Mouse (Mus musculus) cerebellum, adult 9-10 months (tissue): ENCODE measurements around the gene Kctd13.
A peak's percentile ranks its signal among the peaks of the same experiment; 100 is the strongest.
"Not testable (repeated sequence)": the region's sequence is repeated elsewhere in the genome, so short reads cannot be mapped to it uniquely, and the experiment has no call there.

ENCODE experiments used
- DNase-seq: peaks from one replicate; pipeline ENCODE4 v3.0.0; 2022

The Kctd13 gene

DNA sequence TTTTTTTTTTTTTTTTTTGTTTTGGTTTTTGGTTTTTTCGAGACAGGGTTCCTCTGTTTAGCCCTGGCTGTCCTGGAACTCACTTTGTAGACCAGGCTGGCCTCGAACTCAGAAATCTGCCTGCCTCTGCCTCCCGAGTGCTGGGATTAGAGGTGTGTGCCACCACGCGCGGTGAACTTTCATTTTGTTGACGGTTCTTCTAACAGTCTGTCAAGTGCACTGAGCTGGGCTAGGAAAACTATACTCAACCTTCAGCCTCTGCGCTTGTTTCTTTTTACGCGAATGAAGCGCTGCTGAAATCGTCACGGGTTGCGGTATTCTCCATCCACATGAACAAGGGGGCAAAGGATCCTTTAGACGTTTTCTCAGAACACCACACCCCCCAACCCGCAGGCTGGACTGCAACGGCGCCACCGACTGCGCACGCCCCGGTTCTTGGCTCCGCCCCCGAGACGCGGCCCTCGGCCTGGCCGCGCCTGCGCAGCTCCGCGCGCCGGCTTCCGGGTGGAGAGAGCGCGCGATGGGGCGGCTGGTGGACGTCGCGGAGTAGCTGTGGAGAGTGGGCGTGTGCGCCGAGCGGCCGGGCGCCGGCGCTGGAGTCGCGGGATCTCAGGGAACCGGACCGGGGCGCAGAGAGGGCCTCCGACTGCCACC lies at the start of gene Kctd13:
Gene Kctd13, plus strand, starts transcription at position 496 of the 654 bp plus-strand sequence.
- DNase-seq, result peak; percentile 88

DNA sequence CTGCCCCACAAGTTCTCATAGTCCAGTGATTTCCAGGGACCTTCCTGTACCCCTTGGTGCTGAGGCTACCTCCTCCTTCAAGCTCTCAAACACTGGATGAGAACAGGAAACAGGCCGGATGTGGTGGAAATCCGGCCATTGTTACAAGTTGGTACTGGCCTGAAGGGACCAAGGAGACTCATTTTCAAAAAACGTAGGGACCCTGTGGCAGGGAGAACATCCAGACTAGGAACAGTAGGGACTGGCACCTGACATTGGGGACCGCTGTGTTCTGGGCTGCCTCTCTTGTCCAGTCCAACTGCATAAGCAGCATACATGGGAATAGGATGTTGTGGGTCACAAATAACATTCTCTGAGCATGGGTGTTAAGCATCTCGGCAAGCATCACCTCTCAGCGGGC lies 47.6 kb upstream of the Kctd13 start:
- no peak for DNase-seq

DNA sequence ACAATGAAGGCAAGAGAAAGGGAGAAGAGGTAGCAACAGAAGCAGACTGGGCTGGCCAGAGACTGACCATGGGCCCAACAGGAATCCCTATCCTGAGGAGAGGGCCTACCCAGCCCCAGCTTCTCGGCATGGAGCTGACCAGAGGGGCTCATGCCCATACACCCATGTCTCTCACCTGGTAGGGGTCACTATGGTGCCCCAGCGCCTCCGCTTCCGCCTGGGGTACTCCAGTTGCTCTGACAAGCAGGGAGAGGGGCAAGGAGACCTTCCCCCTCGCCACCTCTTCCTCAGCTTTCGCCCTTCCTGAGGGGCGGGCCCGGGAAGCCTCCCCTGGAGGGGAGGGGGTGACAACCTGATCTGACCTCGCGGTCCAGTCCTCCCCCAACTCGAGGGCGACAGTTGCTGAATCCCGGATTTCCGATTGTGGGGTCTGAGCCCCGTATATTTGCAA lies 44.9 kb upstream of the Kctd13 start:
- DNase-seq, result peak; percentile 59

DNA sequence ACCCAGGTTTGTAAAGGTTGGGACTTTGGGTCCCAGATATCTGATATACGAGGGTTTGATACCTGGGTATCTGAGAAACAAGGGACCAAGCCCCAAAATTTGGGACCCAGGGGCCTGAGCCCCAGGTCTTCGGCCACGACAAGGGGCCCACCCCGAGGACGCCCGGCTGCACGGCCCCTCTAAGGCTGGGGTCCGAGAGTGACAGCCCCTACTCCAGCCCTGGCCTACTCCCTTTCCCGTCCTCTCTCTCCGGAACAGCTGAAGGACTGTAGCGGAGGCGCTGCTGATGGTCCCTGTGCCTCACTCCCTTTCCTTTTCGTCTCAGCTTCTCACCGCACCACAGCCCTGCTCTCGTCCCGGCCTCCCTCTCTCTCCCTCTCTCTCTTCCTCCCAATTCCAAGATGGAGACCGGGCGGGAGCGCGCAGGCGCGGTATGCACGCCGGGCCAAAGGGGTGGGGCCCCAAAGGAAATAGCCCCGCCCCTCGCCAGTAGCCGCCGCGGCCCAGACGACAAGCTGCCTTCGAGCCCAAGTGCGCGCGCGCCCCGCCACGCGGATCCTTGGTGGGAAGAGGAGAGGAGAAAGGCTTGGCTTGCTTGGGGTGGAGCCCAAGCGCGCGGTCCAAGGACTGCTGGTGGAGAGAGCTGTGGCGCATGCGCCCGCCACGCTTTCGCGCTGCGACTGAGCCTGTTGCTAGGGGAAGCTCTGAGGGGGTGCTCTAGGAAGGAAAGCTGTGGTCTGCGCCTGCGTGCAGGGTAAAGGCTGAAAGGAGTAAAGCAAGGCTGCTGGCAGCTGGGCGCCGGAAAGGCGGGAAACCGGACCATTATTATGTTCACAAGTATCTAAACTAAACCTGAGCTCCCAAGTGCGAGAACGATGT lies 44.2 kb upstream of the Kctd13 start, which contains the start of gene Taok2:
Gene Taok2, minus strand, starts transcription at position 418 of the 879 bp plus-strand sequence.
- DNase-seq, result peak; percentile 99

DNA sequence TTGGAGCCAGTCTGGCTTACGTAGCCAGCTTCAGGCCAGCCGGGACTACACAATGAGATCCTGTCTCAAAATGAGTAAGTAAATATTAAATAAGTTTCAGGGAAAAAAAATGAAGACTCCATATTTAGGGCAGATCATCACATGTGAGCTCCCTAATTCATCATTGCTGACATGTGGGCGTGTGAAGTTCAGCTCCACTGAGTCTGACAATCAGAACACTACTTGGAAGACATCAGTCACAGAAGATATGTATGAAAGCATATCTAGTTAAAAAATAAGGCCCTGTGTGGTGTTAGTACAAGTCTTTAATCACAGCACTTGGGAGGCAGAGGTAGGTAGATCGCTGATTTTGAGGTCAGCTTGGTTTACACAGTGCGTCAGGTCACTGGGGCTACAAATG lies 41.4 kb upstream of the Kctd13 start:
- DNase-seq, result no peak

DNA sequence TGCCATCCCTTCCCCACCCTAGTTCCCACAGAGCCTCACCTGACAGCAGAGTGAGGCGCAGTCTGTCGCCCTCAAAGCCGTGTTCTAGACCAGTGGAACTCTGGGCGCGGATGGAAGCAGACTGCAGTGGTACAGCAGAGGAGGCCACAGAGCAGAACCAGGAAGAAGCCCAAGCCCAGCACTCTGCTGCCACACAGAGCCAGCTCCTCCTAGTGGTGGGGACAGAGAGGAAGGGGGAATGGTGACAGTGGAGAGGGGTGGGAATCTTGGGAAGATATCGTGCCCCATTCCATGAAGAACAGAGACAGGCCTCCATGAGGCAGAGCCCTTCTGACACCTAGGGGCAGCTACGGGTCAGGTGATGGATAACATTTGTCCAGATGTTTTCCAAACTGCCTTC lies 39.8 kb upstream of the Kctd13 start:
- no peak for DNase-seq

DNA sequence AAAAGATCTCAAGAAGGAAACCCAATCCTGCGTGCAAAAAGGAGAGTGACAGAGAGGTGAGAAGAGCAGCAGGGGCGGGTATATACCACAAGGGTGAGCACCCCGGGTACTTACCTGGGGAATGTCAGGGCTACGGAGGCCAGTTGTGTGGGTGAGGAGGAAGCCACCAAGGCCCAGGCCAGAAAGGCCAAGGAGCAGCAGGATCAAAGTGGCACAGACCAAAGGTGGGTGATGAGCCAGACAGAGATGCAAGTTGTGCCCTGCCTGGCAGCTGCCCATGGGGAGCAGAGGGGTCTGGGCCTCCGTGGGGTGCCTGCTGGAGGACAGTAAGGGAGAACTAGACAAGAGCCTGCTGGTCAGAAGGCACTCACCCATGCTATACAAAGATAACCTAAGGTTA lies 31.8 kb upstream of the Kctd13 start:
- peak; percentile 38 for DNase-seq

DNA sequence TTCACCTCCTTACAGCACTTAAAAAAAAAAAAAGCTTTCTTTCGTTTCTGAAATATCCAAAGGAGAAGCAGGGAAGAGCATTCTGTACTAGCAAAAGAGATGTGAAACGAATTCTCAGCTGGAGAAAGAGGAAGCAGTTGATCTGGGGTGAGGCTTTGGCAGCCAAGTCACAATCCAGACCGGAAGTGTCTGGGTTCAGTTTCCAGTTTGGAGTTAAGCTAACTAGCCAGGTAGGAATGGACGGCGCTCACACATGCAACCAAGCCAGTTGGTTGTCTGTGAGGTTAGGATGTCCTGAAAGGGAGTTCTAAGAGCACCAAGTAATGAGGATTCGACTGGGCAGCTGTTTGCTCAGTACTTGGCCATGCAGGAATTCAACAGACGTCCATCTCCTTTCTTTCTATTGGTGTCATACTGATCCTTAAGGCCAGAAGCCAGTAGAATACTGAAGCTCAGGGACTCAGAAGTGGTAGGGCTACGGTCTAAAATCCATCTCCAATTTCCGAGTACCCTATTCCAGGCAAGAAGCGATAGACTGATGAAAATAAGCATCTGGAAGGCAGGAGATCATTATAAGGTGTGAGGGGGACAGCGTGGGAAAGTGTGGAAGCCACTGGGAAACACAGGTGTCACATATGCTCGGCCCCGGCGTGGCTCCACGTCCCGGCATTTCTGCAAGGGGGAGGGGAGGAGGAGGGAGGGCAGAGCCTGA lies 31.1 kb upstream of the Kctd13 start:
- DNase-seq, result no peak

DNA sequence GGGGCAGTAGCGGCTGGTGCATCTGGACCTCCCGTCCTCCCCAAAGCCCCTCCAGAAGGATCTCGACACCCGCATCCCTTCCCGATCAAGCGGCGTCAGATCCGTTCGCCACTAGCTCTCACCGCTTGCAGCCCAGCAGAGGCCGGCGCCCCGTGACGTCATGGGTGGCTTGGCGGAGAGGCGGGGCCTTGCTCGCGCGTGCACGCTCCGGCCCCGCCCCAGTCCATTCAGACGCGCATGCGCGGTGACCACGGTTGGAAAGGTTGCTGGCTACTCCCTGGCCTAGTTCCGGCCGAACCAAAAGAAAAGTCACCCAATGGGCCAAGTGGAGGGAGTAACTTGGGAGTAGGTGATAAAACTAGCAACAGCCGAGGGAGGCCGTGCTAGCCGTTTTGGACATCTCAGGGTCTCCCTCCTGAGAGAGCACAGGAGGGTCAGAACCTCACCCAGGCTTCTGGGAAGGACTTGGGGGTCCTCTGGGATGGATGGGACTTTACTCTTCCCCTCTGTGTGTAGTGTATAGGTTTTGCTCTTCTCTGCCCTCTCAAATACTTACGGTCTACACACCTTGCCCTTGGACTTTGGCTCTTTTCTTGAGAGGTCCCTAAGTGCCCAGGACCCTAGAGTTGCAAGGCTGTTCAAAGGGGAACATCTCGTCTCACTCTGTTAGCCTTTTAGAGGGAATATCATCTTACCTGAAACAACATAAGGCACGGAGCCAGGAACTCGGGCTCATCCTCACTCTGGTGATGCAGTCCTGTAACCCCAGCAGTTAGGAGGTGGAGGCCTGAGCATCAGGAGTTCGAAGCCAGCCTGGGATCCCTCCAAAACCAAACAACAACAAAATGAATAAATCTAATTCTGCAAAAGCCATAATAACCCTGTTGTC lies 30.3 kb upstream of the Kctd13 start:
- peak; percentile 95 for DNase-seq

DNA sequence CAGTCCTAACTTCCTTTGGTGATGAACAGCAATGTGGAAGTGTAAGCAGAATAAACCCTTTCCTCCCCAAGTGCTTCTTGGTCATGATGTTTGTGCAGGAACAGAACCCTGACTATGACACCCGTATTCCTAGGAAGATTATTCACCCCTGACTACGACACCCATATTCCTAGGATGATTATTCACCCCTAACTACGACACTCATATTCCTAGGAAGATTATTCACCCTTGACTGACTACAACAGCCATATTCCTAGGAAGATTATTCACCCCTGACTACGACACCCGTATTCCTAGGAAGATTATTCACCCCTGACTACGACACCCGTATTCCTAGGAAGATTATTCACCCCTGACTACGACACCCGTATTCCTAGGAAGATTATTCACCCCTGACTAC lies 28.9 kb upstream of the Kctd13 start:
- not testable (repeated sequence) for DNase-seq

DNA sequence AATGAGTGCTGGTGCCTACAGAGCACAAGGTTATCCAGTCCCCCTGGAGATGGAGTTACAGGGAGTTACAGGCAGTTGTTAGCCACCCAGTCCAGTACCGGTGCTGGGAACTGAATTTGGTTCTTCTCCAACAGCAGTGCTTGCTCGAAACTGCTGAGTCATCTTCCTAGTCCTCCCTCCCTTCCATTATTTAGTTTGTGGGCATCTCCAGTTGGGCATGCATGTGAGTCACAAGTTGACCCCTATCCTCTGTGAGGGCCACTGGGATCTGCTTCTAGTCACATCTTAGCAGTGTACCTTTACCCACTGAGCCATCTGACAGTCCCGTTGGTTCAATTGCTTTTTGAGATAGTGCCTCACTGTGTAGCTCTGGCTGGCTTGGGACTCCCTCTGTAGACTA lies 23.1 kb upstream of the Kctd13 start:
- no peak for DNase-seq

DNA sequence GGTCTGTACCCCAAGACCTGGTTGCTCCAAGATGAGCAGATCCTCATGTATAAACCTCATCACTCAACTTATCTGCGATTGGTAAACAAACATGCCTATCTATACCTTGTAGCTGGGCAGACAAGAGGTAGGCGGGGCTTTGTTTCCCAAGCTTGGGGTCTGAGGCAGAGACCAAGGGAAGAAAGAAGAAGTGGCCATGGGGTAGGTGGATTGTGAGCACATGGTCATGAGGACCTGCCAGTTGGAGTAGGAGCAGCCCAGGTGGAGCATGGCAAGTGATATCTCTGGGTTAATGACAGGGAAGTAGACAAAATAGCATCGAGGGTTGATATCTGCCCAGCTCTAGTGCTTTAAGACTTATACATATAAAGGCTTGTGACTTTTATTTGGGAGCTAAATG lies 13.8 kb upstream of the Kctd13 start:
- no peak for DNase-seq

DNA sequence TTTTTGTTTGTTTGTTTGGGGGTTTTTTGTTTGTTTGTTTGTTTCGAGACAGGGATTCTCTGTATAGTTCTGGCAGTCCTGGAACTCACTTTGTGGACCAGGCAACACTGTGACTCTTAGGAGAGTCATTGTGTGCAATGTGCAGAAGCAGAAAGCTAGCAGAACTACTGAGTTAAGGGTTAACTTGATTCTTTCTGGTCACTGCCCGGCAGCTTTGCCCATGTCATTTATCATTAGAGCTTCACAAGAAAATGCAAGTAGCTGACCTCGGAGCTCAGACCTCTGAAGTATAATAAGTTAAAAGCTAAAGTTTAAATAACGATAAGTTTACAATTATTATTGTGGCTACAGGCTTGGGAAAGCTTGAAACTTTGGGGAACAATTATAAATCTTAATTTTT lies 10.3 kb upstream of the Kctd13 start:
- DNase-seq, result not testable (repeated sequence)

DNA sequence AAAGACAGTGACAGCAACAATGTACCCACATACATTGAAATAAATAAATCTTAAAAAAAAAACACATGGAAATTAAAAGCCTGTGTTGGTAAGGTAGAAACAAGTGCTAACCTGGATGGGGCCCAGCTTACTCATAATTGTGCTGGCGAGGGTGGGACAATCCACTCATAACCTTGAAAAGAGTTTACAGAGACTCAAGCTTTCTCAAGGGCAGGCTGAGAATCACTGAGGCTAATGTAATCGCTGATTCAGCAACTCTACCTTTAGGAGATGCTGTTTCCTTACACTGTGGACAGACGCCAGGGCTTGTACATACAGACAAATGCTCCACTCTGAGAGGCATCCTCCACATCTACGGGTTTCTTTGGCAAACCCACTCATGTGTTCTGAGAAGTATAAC lies 8.7 kb upstream of the Kctd13 start:
- no peak for DNase-seq

DNA sequence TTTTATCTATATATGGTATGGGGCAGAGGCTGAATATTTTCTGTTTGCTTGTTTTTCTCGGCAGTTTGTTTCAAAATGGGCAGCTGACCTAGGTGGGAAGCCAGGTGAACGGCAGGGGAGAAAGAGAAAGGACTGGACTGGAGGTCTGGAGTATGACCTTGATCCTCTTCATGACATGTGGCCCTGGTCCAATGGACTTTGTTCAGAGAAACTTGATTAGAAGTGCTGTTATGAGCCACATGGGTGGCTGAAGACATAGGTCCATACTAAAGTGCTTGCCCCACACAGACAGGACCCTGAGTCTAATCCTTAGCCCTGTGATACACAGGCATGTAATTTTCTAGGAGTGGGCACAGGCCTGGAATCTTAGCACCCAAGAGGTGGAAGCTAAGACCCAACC lies 7.1 kb upstream of the Kctd13 start:
- no peak for DNase-seq

DNA sequence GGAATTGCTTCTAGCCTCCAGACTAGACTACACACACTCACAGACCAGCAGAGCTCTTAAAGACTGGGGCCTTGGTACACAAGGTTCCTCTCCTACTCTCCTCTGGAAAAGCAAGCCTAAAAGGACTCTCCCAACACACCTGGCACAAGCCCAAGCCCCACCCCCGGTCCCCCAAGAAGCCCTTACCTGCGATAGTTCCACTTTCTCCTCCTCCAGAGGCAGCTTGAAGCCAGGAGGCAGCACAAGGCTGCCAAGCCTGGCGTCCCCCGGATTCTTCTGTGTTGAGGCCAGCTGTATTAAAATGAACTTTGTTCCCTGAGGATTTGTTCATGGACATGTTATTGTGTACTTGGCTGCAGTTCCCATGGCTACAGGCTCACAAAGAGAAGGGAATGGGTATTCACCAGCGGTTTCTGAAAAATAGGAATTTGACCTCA lies 6.0 kb upstream of the Kctd13 start, which contains the start of gene Tmem219:
Gene Tmem219, minus strand, starts transcription at position 294 of the 437 bp plus-strand sequence.
- no peak for DNase-seq

DNA sequence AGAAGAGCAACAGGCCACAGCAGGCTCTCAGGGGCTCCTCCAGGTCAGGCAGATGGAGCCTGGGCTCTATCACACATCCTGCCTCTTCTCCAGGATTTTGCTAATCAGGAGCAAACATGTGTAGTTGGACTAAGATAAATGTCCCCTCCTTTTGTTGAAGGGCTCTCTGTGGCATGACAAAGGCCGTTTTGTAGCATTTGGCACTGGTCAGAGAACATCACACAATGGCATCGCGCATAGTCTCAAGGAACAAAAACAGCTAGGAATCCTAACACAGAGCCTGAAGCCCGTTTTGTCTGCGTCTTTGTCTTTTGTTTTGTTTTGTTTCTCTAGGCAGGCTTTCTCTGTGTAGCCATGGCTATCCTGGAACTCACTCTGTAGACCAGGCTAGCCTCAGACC lies 4.7 kb upstream of the Kctd13 start:
- no peak for DNase-seq

DNA sequence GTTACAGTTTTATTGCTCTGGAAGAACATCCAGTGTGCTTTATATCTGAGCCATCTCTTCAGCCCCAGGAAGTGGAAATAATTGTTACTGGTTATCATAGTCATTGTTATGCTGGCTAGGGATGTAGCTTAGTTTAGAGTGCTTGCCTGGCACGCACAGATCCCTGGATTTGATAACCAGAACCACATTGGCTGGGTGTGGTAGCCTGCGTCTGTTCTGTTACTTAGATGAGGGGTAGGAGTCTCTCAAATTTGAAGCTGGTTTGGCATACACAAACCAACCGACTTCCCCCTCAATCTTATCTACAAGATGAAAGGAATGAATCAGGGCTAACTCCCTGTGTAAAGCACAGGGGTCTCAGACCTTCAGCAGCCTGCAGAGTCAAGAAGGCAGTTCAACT lies 2.4 kb upstream of the Kctd13 start:
- no peak for DNase-seq

DNA sequence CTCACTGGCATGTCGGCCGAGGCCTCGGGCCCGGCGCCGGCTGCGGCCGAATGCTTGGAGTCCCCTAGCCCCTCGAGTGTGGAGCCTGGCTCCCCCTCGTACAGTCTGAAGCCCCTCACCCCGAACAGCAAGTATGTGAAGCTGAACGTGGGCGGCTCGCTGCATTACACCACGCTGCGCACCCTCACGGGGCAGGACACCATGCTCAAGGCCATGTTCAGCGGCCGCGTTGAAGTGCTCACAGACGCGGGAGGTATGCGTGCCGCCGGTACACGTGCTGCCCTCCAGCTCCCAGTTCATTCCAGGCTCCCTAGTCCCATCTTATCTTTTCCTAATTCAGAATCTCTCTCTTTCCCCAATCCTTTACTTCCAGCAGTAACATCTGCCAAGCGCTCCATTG lies 367 bp downstream of the Kctd13 start:
- DNase-seq, result no peak

DNA sequence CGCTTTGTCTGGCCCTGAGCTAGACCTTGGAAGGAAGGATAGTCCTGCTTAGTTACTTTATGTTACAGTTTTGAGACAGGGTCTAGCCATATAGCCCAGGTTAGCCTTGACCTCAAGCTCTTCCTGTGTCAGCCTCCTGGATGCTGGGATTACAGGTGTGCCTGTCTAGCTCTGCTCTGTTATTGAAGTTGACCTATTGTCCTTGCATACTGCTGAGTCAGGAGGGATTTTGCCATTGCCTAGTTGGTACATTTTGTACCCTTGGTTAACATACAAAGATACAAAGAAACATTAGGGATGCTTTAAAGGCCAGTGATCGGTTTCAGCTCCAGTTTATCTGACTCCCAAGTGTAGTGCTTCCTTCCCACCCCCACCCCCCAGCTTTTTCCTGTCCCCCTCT lies 4.0 kb downstream of the Kctd13 start:
- peak; percentile 5 for DNase-seq

DNA sequence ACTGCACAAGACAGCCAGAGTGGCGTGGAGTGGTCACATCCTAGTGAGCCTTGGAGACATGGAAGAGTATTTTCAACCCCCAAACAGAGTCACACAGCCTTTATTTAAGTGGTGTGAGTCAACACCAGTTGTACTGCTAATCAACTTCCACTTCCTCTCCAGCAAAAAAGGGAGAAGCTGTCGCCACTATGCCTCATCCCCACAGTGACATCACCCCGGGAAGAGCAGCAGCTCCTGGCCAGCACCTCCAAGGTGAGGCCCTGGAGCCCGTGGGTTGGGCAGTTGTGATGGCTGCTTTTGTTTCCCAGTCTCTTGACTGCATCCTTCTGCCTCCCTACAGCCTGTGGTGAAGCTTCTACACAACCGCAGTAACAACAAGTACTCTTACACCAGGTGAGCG lies 12.5 kb downstream of the Kctd13 start:
- DNase-seq, result no peak

DNA sequence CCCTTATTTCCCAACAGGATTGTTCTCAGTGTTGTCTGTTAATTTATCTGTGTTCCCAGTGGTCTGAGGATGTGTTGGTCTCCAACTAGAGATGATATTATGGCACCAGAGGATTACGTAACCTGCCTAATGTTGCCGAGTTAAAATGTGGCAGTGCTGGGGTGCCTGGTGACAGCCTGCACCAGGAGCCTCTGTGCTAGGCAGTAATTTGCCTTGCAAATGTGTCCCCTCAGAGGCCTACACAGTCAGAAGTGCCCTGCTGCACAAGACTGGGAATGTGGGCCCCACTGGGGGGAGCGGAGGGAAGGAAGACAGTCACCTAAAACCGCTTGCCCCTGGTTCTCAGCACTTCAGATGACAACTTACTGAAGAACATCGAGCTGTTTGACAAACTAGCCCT lies 13.1 kb downstream of the Kctd13 start:
- DNase-seq, result no peak
